Mouse (Mus musculus): Measurements from ENCODE around the gene Map1a.

DNA sequence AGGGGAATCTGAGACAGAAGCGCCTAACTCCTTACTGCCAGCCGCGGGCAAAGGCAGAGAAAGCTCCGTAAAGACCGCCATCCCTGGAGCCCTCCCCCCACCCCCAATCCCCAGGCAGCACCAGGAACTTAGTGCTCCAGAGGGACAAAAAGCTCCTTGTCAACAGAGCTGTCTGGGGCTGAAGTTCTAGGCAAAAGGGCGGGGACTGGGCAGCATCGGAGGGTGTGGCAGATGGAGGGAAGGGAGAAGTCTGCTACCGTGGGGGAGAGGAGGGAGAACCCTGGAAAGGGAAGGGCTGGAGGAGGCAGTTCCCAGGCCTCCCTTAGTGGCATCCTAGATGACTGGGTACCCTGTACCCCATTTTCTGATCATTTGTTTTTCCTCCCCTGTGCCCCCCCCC is 8.7 kb downstream of the Map1a start:
- TF ChIP-seq POLR2A (IDR thresholded peaks at IDR 0.05; ENCODE audit: control insufficient read depth, extremely low read depth, insufficient read depth, low read length, poor library complexity) = no peak
- no peak for TF ChIP-seq CTCF (IDR thresholded peaks at IDR 0.05; ENCODE audit: borderline replicate concordance, control insufficient read depth, extremely low read depth, insufficient read depth, low read length, poor library complexity)

Measured in thymus, adult 2 months (tissue).